Mouse (Mus musculus) testis, adult 2 months (tissue): ENCODE measurements around the gene Klrb1f. TPM values are rescaled to one million over a fixed set of nuclear protein-coding genes. Genes with fewer than 3 reads are reported as not detected.

Source experiments
- H3K27ac ChIP-seq: fragments of 200-500 bp; 2 replicates; pipeline ENCODE4 v1.5.1; 2012; ENCODE audit warnings: low read depth, low read length; ENCODE audit not compliant: control insufficient read depth, insufficient read depth
- H3K27me3 ChIP-seq: fragments of 200-500 bp; 2 replicates; pipeline ENCODE4 v1.6.1; 2012; ENCODE audit warnings: mild to moderate bottlenecking, low read length, moderate library complexity; ENCODE audit not compliant: control insufficient read depth, insufficient read depth
- H3K36me3 ChIP-seq: fragments of 200-500 bp; 2 replicates; pipeline ENCODE4 v1.6.1; 2012; ENCODE audit warnings: mild to moderate bottlenecking, low read length; ENCODE audit not compliant: control insufficient read depth, insufficient read depth
- H3K4me1 ChIP-seq: fragments of 200-500 bp; 2 replicates; pipeline ENCODE4 v1.6.1; 2012; ENCODE audit warnings: low read length; ENCODE audit not compliant: control insufficient read depth, insufficient read depth
- H3K4me3 ChIP-seq: fragments of 200-500 bp; 2 replicates; pipeline ENCODE4 v1.5.1; 2012; ENCODE audit warnings: low read depth, mild to moderate bottlenecking, low read length, moderate library complexity, mixed read lengths; ENCODE audit not compliant: control insufficient read depth
- CTCF ChIP-seq: fragments of 200-500 bp; IDR thresholded peaks from 2 replicates; pipeline ENCODE4 v1.5.1; 2012; ENCODE audit warnings: low read depth, mild to moderate bottlenecking, inconsistent platforms, low read length, moderate library complexity; ENCODE audit not compliant: control insufficient read depth, insufficient read depth, insufficient replicate concordance
- POLR2A ChIP-seq: fragments of 200-500 bp; IDR thresholded peaks from 2 replicates; pipeline ENCODE4 v1.6.1; 2012; ENCODE audit warnings: low read depth, mild to moderate bottlenecking, inconsistent platforms, low read length, moderate library complexity; ENCODE audit not compliant: control insufficient read depth
- polyA plus RNA-seq: library from polyadenylated mRNA; depleted of rRNA; stranded (reverse); fragments of >200 nt; gene quantifications from 2 replicates; pipeline ENCODE4 v1.2.3, GENCODE M21; 2012

Klrb1f gene
- polyA plus RNA-seq, 1 experiment, result not detected

- Histone ChIP-seq H3K4me1 (no peaks in the 10 kb centered on the region; the same call in 1 of the 2 replicates), H3K36me3 (no peaks in the 10 kb centered on the region), H3K27me3 (no peaks in the 10 kb centered on the region), H3K4me3 (no peak overlapping the region), H3K27ac (no peak overlapping the region)
- no peak for TF ChIP-seq CTCF
- no peak for TF ChIP-seq POLR2A
Measured at GRCm38 (mm10) chr6:129049596-129050251, 4.0 kb downstream of the Klrb1f start.

- no peaks in the 10 kb centered on the region for H3K27me3 ChIP-seq
- H3K27ac ChIP-seq, result no peak overlapping the region
- H3K4me3 ChIP-seq, result no peak overlapping the region
- TF ChIP-seq POLR2A, result no peak
- no peak for TF ChIP-seq CTCF
- H3K36me3 ChIP-seq, result no peaks in the 10 kb centered on the region
- no peaks in the 10 kb centered on the region; the same call in 1 of the 2 replicates for H3K4me1 ChIP-seq
Measured at GRCm38 (mm10) chr6:129051086-129051485, 5.4 kb downstream of the Klrb1f start.

- H3K4me1 ChIP-seq, result no peaks in the 10 kb centered on the region; the same call in 1 of the 2 replicates
- H3K36me3 ChIP-seq, result no peaks in the 10 kb centered on the region
- no peak overlapping the region for H3K4me3 ChIP-seq
- no peak overlapping the region for H3K27ac ChIP-seq
- TF ChIP-seq CTCF, result no peak
- no peak for TF ChIP-seq POLR2A
- no peaks in the 10 kb centered on the region for H3K27me3 ChIP-seq
Measured at GRCm38 (mm10) chr6:129051731-129052130, 6.0 kb downstream of the Klrb1f start.

GRCm38 (mm10) chr6:129056237-129056636 is 10.5 kb downstream of the Klrb1f start:
- Histone ChIP-seq H3K27ac (no peak overlapping the region), H3K27me3 (no peaks in the 10 kb centered on the region)
- TF ChIP-seq POLR2A (no peak), CTCF (no peak)

GRCm38 (mm10) chr6:129058013-129058412 is 12.3 kb downstream of the Klrb1f start:
- H3K4me1 ChIP-seq, result no peaks in the 10 kb centered on the region
- no peak overlapping the region for H3K27ac ChIP-seq
- H3K27me3 ChIP-seq, result no peaks in the 10 kb centered on the region
- TF ChIP-seq CTCF, result no peak
- no peak for TF ChIP-seq POLR2A
- H3K4me3 ChIP-seq, result no peak overlapping the region
- no peaks in the 10 kb centered on the region for H3K36me3 ChIP-seq

More at GRCm38 (mm10) chr6:129056237-129056636, 10.5 kb downstream of the Klrb1f start:
- no peaks in the 10 kb centered on the region for H3K36me3 ChIP-seq
- no peaks in the 10 kb centered on the region for H3K4me1 ChIP-seq
- no peak overlapping the region for H3K4me3 ChIP-seq

- H3K36me3 ChIP-seq, result no peaks in the 10 kb centered on the region
- H3K27me3 ChIP-seq, result no peaks in the 10 kb centered on the region
- no peak for TF ChIP-seq CTCF
- no peak for TF ChIP-seq POLR2A
- no peaks in the 10 kb centered on the region for H3K4me1 ChIP-seq
- H3K4me3 ChIP-seq, result no peak overlapping the region
- H3K27ac ChIP-seq, result no peak overlapping the region
Measured at GRCm38 (mm10) chr6:129065407-129065806, 19.7 kb downstream of the Klrb1f start.

- no peak for TF ChIP-seq CTCF
- TF ChIP-seq POLR2A, result no peak
- no peaks in the 10 kb centered on the region for H3K4me1 ChIP-seq
- H3K4me3 ChIP-seq, result no peak overlapping the region
- H3K27me3 ChIP-seq, result no peaks in the 10 kb centered on the region
- no peaks in the 10 kb centered on the region for H3K36me3 ChIP-seq
- H3K27ac ChIP-seq, result no peak overlapping the region
Measured at GRCm38 (mm10) chr6:129065857-129066256, 20.2 kb downstream of the Klrb1f start.

GRCm38 (mm10) chr6:129066530-129066929 is 20.8 kb downstream of the Klrb1f start:
- TF ChIP-seq POLR2A (no peak), CTCF (no peak)
- H3K4me3 ChIP-seq, result no peak overlapping the region
- H3K36me3 ChIP-seq, result no peaks in the 10 kb centered on the region
- H3K27ac ChIP-seq, result no peak overlapping the region
- H3K27me3 ChIP-seq, result no peaks in the 10 kb centered on the region
- H3K4me1 ChIP-seq, result no peaks in the 10 kb centered on the region
